In the genomic region with DNA sequence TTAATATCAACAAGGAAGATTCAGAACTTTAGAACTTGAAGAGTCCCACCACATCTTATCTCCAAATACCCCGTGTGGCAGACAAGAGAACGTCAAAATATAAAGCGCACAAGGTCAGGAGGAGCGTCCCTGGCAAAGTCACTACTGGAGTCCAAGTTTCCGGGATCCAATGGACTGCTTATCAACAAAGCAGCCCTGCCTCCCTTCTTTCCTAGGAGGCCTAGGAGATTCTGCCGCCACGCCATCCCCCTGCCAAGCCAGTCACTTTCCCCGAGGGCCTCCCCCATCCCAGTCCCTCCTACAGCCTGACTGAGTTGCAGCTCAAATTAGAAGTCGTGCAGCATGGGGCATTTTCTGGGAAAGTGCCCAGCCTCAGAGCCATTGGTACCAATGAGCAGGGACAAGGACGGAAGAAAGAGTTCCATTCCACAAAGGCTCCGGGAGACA, we compare ENCODE assay signal across 8 mouse cellular contexts. TPM values are rescaled to one million over a fixed set of nuclear protein-coding genes. Genes with fewer than 3 reads are reported as not detected.
DNase-seq lines count a peak whose midpoint lies in the region; ATAC-seq and TF ChIP-seq lines count a peak whose summit lies in the region.

No protein-coding gene starts in this region.

- H3ac ChIP-seq in myocyte (ENCODE audit: control insufficient read depth, insufficient read length): peak overlapping the region; percentile 46

- peaks cover 6% of the 10 kb centered on the region for H3K4me1 ChIP-seq in intestine, embryonic 14.5 days (replicated peaks; ENCODE audit: control insufficient read depth, insufficient read depth, low read length)
- peaks cover 11% of the 10 kb centered on the region for H3K4me1 ChIP-seq in limb, embryonic 11.5 days (ENCODE audit: control insufficient read depth, insufficient read depth, low read length)

- WGBS in intestine, embryonic 14.5 days: 23% methylated on average over 11 of the region's 11 CpGs
- 34% methylated on average over 11 of the region's 11 CpGs for WGBS in limb, embryonic 11.5 days

- ATAC-seq in intestine, embryonic 14.5 days (replicated peaks; ENCODE audit: low FRiP score, low TSS enrichment, low read depth): no peak
- no peak for ATAC-seq in limb, embryonic 11.5 days (ENCODE audit: insufficient number of reproducible peaks, low FRiP score, low TSS enrichment, low read depth)

- intact Hi-C loops in gastrocnemius, adult 2 months (cut with DNase I): loop anchor here (5.0 kb wide), 2 partner anchors 60 to 140 kb away; no protein-coding TSS in a partner anchor

- peaks cover 34% of the 10 kb centered on the region for H3K79me2 ChIP-seq in myocyte (ENCODE audit: control insufficient read depth, insufficient read depth)

- peak overlapping the region; percentile 99 for H3K27ac ChIP-seq in gastrocnemius, adult 2 months
- H3K27ac ChIP-seq in intestine, embryonic 14.5 days (ENCODE audit: low read depth): peak overlapping the region; percentile 69
- no peak overlapping the region for H3K27ac ChIP-seq in limb, embryonic 11.5 days (replicated peaks; ENCODE audit: low read depth, low read length)

- H3K9me3 ChIP-seq in intestine, embryonic 14.5 days (ENCODE audit: control insufficient read depth, low read length): no peaks in the 10 kb centered on the region
- no peaks in the 10 kb centered on the region for H3K9me3 ChIP-seq in limb, embryonic 11.5 days (ENCODE audit: control insufficient read depth, low read length)

- no peaks in the 10 kb centered on the region for H3K27me3 ChIP-seq in intestine, embryonic 14.5 days (replicated peaks; ENCODE audit: control insufficient read depth, insufficient read depth, low read length)
- no peaks in the 10 kb centered on the region for H3K27me3 ChIP-seq in limb, embryonic 11.5 days (ENCODE audit: control insufficient read depth, insufficient read depth, low read length)
- H3K27me3 ChIP-seq in myocyte (ENCODE audit: control insufficient read depth, insufficient read depth, insufficient read length): no peaks in the 10 kb centered on the region

- peak; percentile 54 for DNase-seq in cerebellum, adult 11 months
- DNase-seq in cerebellum, adult 8-10 months: no peak
- DNase-seq in brain, adult 2 months (ENCODE audit: low read depth, low spot score): peak; percentile 73
- peak; percentile 66 for DNase-seq in gastrocnemius, adult 2 months
- DNase-seq in intestine, embryonic 14.5 days (ENCODE audit: low spot score): peak; percentile 59
- no peak for DNase-seq in limb, embryonic 11.5 days (ENCODE audit: low spot score)
- no peak for DNase-seq in yolk sac, embryonic 10.5 days (ENCODE audit: low spot score)

- no peak for TF ChIP-seq POLR2A in myocyte (IDR thresholded peaks at IDR 0.05; ENCODE audit: insufficient read length, low read depth)

- peak overlapping the region; percentile 76 for H3K9ac ChIP-seq in intestine, embryonic 14.5 days (ENCODE audit: low read length)
- peak overlapping the region; percentile 66 for H3K9ac ChIP-seq in limb, embryonic 11.5 days (ENCODE audit: low read length)

- H3K36me3 ChIP-seq in intestine, embryonic 14.5 days (ENCODE audit: control insufficient read depth, insufficient read depth, low read length): no peaks in the 10 kb centered on the region
- H3K36me3 ChIP-seq in limb, embryonic 11.5 days (ENCODE audit: control insufficient read depth, insufficient read depth, low read length): no peaks in the 10 kb centered on the region
- H3K36me3 ChIP-seq in myocyte (ENCODE audit: control insufficient read depth, insufficient read depth): no peaks in the 10 kb centered on the region

- H3K4me2 ChIP-seq in intestine, embryonic 14.5 days (ENCODE audit: low read length): peak overlapping the region; percentile 92
- peak overlapping the region; percentile 96 for H3K4me2 ChIP-seq in limb, embryonic 11.5 days (ENCODE audit: low read depth, severe bottlenecking)
- H3K4me2 ChIP-seq in myocyte (ENCODE audit: low read depth): peak overlapping the region; percentile 85

- H3K4me3 ChIP-seq in gastrocnemius, adult 2 months: peak overlapping the region; percentile 74
- H3K4me3 ChIP-seq in intestine, embryonic 14.5 days (ENCODE audit: low read depth, low read length): peak overlapping the region; percentile 71
- peak overlapping the region; percentile 57 for H3K4me3 ChIP-seq in limb, embryonic 11.5 days (ENCODE audit: low read depth, low read length)
- peak overlapping the region; percentile 73 for H3K4me3 ChIP-seq in myocyte

- TF ChIP-seq CTCF in gastrocnemius, adult 2 months (IDR thresholded peaks at IDR 0.05): no peak; the same call in 1 of the 2 replicates

TF ChIP-seq in myocyte, 11 proteins besides CTCF, POLR2A, EP300 and RAD21:
- TF ChIP-seq E2F4 (IDR thresholded peaks at IDR 0.05; ENCODE audit: insufficient read depth): no peak
- TF ChIP-seq TCF3 (IDR thresholded peaks at IDR 0.05; ENCODE audit: insufficient read length, low read depth): no peak
- no peak for TF ChIP-seq MYOG (IDR thresholded peaks at IDR 0.05; ENCODE audit: control insufficient read depth in 1 of 3, insufficient read depth in 1 of 3, insufficient read length in 2 of 3, low read depth in 2 of 3)
- no peak for TF ChIP-seq SRF (IDR thresholded peaks at IDR 0.05; ENCODE audit: control insufficient read depth, insufficient read length, low read depth)
- no peak for TF ChIP-seq POLR2AphosphoS2 (IDR thresholded peaks at IDR 0.05; ENCODE audit: insufficient read length, low read depth)
- no peak for TF ChIP-seq TCF12 (IDR thresholded peaks at IDR 0.05; ENCODE audit: insufficient read depth, poor library complexity, severe bottlenecking)
- no peak for TF ChIP-seq MYOD1 (IDR thresholded peaks at IDR 0.05; ENCODE audit: control insufficient read depth in 1 of 3, insufficient read length in 2 of 3, low read depth in 2 of 3)
- TF ChIP-seq MAX (IDR thresholded peaks at IDR 0.05; ENCODE audit: low read depth): no peak
- TF ChIP-seq CEBPB (IDR thresholded peaks at IDR 0.05; ENCODE audit: insufficient read depth, poor library complexity, severe bottlenecking): no peak
- no peak for TF ChIP-seq REST (IDR thresholded peaks at IDR 0.05; ENCODE audit: insufficient read depth, insufficient read length)
- TF ChIP-seq USF1 (IDR thresholded peaks at IDR 0.05; ENCODE audit: low read depth): no peak

RNA-seq across cellular contexts. Expression of gene Tom1l2, which starts 0.8 kb away (rescaled TPM):
- 10 to 100 TPM; 63.7 to 63.9 TPM for total RNA-seq in gastrocnemius, adult 2 months (2021)
- polyA plus RNA-seq in intestine, embryonic 14.5 days (2014; fragmentation: Nextera tagmentation; extraction: Ambion mirVana): 16.3 and 19.4 TPM in 2 replicates
- polyA plus RNA-seq in limb, embryonic 11.5 days (2014; fragmentation: Nextera tagmentation; extraction: Ambion mirVana): 10.6 and 12.2 TPM in 2 replicates
- 27.4 TPM for polyA plus RNA-seq in myocyte (2012; fragmentation: generic; extraction: Trizol)

RNA-seq across cellular contexts. Expression of gene Drc3, which starts 1.2 kb away (rescaled TPM):
- 1 to 10 TPM in 1 of 2 experiments, under 1 TPM in 1; 0.87 to 1.0 TPM for total RNA-seq in gastrocnemius, adult 2 months (2021)
- 1.6 and 1.8 TPM in 2 replicates for polyA plus RNA-seq in intestine, embryonic 14.5 days (2014; fragmentation: Nextera tagmentation; extraction: Ambion mirVana)
- polyA plus RNA-seq in limb, embryonic 11.5 days (2014; fragmentation: Nextera tagmentation; extraction: Ambion mirVana): 1.4 and 1.9 TPM in 2 replicates
- 0.08 TPM for polyA plus RNA-seq in myocyte (2012; fragmentation: generic; extraction: Trizol)

Comparison
In these comparisons a context has a peak if more than half of its experiments do, and no peak if none do; other contexts are left out.
1. DNase-seq: peak in cerebellum, adult 11 months (single experiment), brain, adult 2 months (single experiment), gastrocnemius, adult 2 months (single experiment) and intestine, embryonic 14.5 days (single experiment); none in cerebellum, adult 8-10 months (single experiment), limb, embryonic 11.5 days (single experiment) and yolk sac, embryonic 10.5 days (single experiment).
2. Peak in every context shown above with its lines, with median percentiles within 50 percentile points of each other: H3K4me3 ChIP-seq and H3K4me2 ChIP-seq.